Mouse (Mus musculus): ENCODE results near the gene Acot2. TPM values are rescaled to one million over a fixed set of nuclear protein-coding genes. Genes with fewer than 3 reads are reported as not detected.

Gene Acot2
- polyA plus RNA-seq, 1 experiment from 2014 or later, result 64.8 TPM

- Histone ChIP-seq H3K27me3 (ENCODE audit: insufficient read depth, low read length) (no peaks in the 10 kb centered on the region), H3K9me3 (replicated peaks; ENCODE audit: low read length) (no peaks in the 10 kb centered on the region), H3K36me3 (ENCODE audit: insufficient read depth, low read length) (no peaks in the 10 kb centered on the region), H3K9ac (ENCODE audit: low read depth, low read length) (no peak overlapping the region), H3K27ac (no peak overlapping the region), H3K4me3 (replicated peaks; ENCODE audit: low read depth, low read length) (no peak overlapping the region), H3K4me1 (replicated peaks; ENCODE audit: insufficient read depth, low read length) (no peaks in the 10 kb centered on the region), H3K4me2 (ENCODE audit: low read length) (no peak overlapping the region)
- ATAC-seq (replicated peaks; ENCODE audit: low FRiP score, low read depth) (no peak), DNase-seq (ENCODE audit: low spot score) (no peak)
- TF ChIP-seq CTCF (IDR thresholded peaks at IDR 0.05; ENCODE audit: low read depth), result no peak
- 91% methylated on average over 6 of the region's 7 CpGs for WGBS
Observed at GRCm38 (mm10) chr12:83965235-83965634, 22.4 kb upstream of the Acot2 start.

DNA sequence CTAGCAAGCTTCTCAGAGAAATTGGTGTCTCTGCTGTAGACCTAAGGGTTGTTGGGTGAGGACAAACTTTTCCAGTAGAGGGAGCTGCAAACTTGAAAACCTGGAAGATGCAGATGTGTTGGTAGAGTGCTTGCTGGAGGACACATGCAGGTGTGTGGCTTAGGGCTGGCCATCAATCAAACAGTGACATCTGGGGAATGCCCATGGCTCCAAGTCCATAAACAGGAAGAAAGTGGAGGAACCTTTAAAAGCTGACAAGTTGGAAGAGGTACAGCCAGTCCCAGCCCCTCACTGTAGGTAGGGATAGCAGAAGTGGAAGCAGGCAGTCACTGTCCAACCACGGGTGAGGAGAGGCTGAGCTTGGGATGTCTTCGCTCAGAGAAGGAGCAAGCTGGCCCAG is 15.5 kb upstream of the Acot2 start:
- Histone ChIP-seq H3K27me3 (ENCODE audit: insufficient read depth, low read length) (no peaks in the 10 kb centered on the region), H3K9me3 (replicated peaks; ENCODE audit: low read length) (no peaks in the 10 kb centered on the region), H3K27ac (no peak overlapping the region), H3K4me3 (replicated peaks; ENCODE audit: low read depth, low read length) (no peak overlapping the region), H3K36me3 (ENCODE audit: insufficient read depth, low read length) (no peaks in the 10 kb centered on the region), H3K9ac (ENCODE audit: low read depth, low read length) (no peak overlapping the region), H3K4me2 (ENCODE audit: low read length) (no peak overlapping the region), H3K4me1 (replicated peaks; ENCODE audit: insufficient read depth, low read length) (no peaks in the 10 kb centered on the region)
- ATAC-seq (replicated peaks; ENCODE audit: low FRiP score, low read depth) (peak; percentile 82), DNase-seq (ENCODE audit: low spot score) (peak; percentile 76)
- peak; percentile 82 for TF ChIP-seq CTCF (IDR thresholded peaks at IDR 0.05; ENCODE audit: low read depth)
- 58% methylated on average over 2 of the region's 2 CpGs for WGBS

- Histone ChIP-seq H3K4me2 (ENCODE audit: low read length) (no peak overlapping the region), H3K27ac (no peak overlapping the region), H3K9ac (ENCODE audit: low read depth, low read length) (no peak overlapping the region), H3K36me3 (ENCODE audit: insufficient read depth, low read length) (no peaks in the 10 kb centered on the region), H3K4me3 (replicated peaks; ENCODE audit: low read depth, low read length) (no peak overlapping the region), H3K9me3 (replicated peaks; ENCODE audit: low read length) (no peaks in the 10 kb centered on the region), H3K4me1 (replicated peaks; ENCODE audit: insufficient read depth, low read length) (no peaks in the 10 kb centered on the region), H3K27me3 (ENCODE audit: insufficient read depth, low read length) (no peaks in the 10 kb centered on the region)
- DNase-seq (ENCODE audit: low spot score) (no peak), ATAC-seq (replicated peaks; ENCODE audit: low FRiP score, low read depth) (no peak)
- 88% methylated on average over 6 of the region's 6 CpGs for WGBS
- TF ChIP-seq CTCF (IDR thresholded peaks at IDR 0.05; ENCODE audit: low read depth), result no peak
Observed at GRCm38 (mm10) chr12:83978862-83979261, 8.8 kb upstream of the Acot2 start.

- Histone ChIP-seq H3K9me3 (replicated peaks; ENCODE audit: low read length) (no peaks in the 10 kb centered on the region), H3K27me3 (ENCODE audit: insufficient read depth, low read length) (no peaks in the 10 kb centered on the region), H3K27ac (no peak overlapping the region), H3K9ac (ENCODE audit: low read depth, low read length) (no peak overlapping the region), H3K4me3 (replicated peaks; ENCODE audit: low read depth, low read length) (no peak overlapping the region), H3K4me1 (replicated peaks; ENCODE audit: insufficient read depth, low read length) (no peaks in the 10 kb centered on the region), H3K4me2 (ENCODE audit: low read length) (no peak overlapping the region), H3K36me3 (ENCODE audit: insufficient read depth, low read length) (no peaks in the 10 kb centered on the region)
- TF ChIP-seq CTCF (IDR thresholded peaks at IDR 0.05; ENCODE audit: low read depth), result no peak
- DNase-seq (ENCODE audit: low spot score) (no peak), ATAC-seq (replicated peaks; ENCODE audit: low FRiP score, low read depth) (no peak)
- 68% methylated on average over 4 of the region's 4 CpGs for WGBS
Observed at GRCm38 (mm10) chr12:83981615-83982014, 6.0 kb upstream of the Acot2 start.

GRCm38 (mm10) chr12:83984752-83985151 is 2.9 kb upstream of the Acot2 start, which contains the start of gene Heatr4:
Heatr4 (minus strand) TSS chr12:83984852.
- Histone ChIP-seq H3K4me1 (replicated peaks; ENCODE audit: insufficient read depth, low read length) (0 out of 2 replicates have a peak, but pooled peaks cover 5% of the 10 kb centered on the region), H3K9me3 (replicated peaks; ENCODE audit: low read length) (no peaks in the 10 kb centered on the region), H3K9ac (ENCODE audit: low read depth, low read length) (no peak within 1 kb of the TSS), H3K4me2 (ENCODE audit: low read length) (no peak within 1 kb of the TSS), H3K27me3 (ENCODE audit: insufficient read depth, low read length) (no peaks in the 10 kb centered on the region), H3K27ac (no peak within 1 kb of the TSS), H3K4me3 (replicated peaks; ENCODE audit: low read depth, low read length) (no peak within 1 kb of the TSS), H3K36me3 (ENCODE audit: insufficient read depth, low read length) (no peaks in the 10 kb centered on the region)
- ATAC-seq (replicated peaks; ENCODE audit: low FRiP score, low read depth) (no peak), DNase-seq (ENCODE audit: low spot score) (no peak)
- WGBS, result 78% methylated on average over 4 of the region's 4 CpGs
- no peak for TF ChIP-seq CTCF (IDR thresholded peaks at IDR 0.05; ENCODE audit: low read depth)

DNA sequence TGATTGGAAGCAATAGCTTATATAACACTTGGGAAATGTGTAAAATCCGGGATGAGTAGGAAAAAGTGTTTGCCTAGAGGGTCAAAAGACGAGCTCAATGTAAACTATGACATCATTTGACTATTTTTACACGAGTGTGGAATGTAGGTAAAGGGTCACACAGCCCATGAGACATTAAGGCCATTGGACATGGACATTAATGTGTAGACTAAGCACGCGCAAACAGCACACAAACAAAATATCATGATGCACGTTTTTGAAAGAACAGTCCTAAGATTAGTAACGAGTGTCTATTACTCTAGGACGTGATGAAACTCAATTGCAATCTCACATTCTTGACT is 449 bp upstream of the Acot2 start:
- Histone ChIP-seq H3K27ac (peak overlapping the region; percentile 98), H3K9me3 (replicated peaks; ENCODE audit: low read length) (no peaks in the 10 kb centered on the region), H3K36me3 (ENCODE audit: insufficient read depth, low read length) (no peaks in the 10 kb centered on the region), H3K4me1 (replicated peaks; ENCODE audit: insufficient read depth, low read length) (0 out of 2 replicates have a peak, but pooled peaks cover 5% of the 10 kb centered on the region), H3K9ac (ENCODE audit: low read depth, low read length) (peak overlapping the region; percentile 92; the same call in 1 of the 2 replicates), H3K27me3 (ENCODE audit: insufficient read depth, low read length) (no peaks in the 10 kb centered on the region), H3K4me2 (ENCODE audit: low read length) (peak overlapping the region; percentile 67), H3K4me3 (replicated peaks; ENCODE audit: low read depth, low read length) (peak overlapping the region; percentile 60)
- peak; percentile 22 for ATAC-seq (replicated peaks; ENCODE audit: low FRiP score, low read depth)
- TF ChIP-seq CTCF (IDR thresholded peaks at IDR 0.05; ENCODE audit: low read depth), result no peak
- WGBS, result 18% methylated on average over 8 of the region's 8 CpGs
- DNase-seq (ENCODE audit: low spot score), result no peak

DNA sequence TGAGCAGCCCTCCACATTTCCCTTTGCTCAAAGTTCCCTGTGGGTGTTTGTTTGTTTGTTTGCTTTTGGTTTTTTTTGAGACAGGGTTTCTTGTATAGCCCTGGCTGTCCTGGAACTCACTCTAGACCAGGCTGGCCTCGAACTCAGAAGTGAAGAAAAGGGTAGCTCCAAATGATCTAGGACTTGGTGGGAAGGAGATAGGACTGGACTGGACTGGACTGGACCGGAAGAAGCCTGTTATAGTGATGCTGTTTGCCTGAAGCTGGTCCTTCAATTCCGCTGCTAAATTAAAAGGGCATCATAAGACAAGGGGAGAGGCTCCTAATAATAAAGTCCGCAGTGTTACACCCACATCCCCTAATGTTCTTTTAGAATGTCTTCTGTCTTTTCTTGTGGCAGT is 822 bp downstream of the Acot2 start:
- ATAC-seq (replicated peaks; ENCODE audit: low FRiP score, low read depth), result peak; percentile 27; the same call in 1 of the 2 replicates
- H3K36me3 ChIP-seq (ENCODE audit: insufficient read depth, low read length), result 0 out of 2 replicates have a peak, but pooled peaks cover 4% of the 10 kb centered on the region
- peak overlapping the region; percentile 92 for H3K9ac ChIP-seq (ENCODE audit: low read depth, low read length)
- peak overlapping the region; percentile 67 for H3K4me2 ChIP-seq (ENCODE audit: low read length)
- 0 out of 2 replicates have a peak, but pooled peaks cover 5% of the 10 kb centered on the region for H3K4me1 ChIP-seq (replicated peaks; ENCODE audit: insufficient read depth, low read length)
- 55% methylated on average over 4 of the region's 4 CpGs for WGBS
- H3K27me3 ChIP-seq (ENCODE audit: insufficient read depth, low read length), result no peaks in the 10 kb centered on the region
- DNase-seq (ENCODE audit: low spot score), result no peak
- no peak for TF ChIP-seq CTCF (IDR thresholded peaks at IDR 0.05; ENCODE audit: low read depth)
- peak overlapping the region; percentile 98 for H3K27ac ChIP-seq
- peak overlapping the region; percentile 60 for H3K4me3 ChIP-seq (replicated peaks; ENCODE audit: low read depth, low read length)
- no peaks in the 10 kb centered on the region for H3K9me3 ChIP-seq (replicated peaks; ENCODE audit: low read length)

Data from kidney, postnatal 0 days (tissue).